Mouse (Mus musculus) effector memory CD4-positive, alpha-beta T cell, adult 5 months (primary cell): Measurements from ENCODE around the gene Cavin1. TPM values are rescaled to one million over a fixed set of nuclear protein-coding genes. Genes with fewer than 3 reads are reported as not detected.

Experiments used
- polyA plus RNA-seq: library from polyadenylated mRNA; unstranded; fragments of 100-300 nt; shearing (Covaris generic); gene quantifications from one replicate; pipeline ENCODE4 v1.2.1, GENCODE M21; 2017

The Cavin1 gene
- polyA plus RNA-seq = not detected

DNA sequence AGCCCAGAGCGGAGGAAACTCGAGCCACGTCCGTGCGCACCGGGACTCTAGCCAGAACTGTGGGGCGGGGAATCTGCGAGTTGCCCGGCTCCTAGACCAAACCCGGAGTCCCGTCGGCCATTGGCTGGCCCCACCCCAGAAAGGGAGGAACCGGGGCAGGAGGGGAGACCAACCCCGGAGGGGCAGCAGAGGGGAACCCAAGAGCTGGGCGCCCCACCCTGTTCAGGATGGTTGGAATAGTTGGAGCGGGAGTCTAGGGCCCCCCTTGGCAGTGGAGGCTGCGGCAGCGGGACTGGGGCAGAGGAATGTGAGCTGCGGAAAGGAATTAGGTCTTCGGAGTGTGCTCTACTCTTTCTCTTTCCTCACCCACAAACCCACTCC is at the start of gene Cavin1:
Gene Cavin1 (minus strand): TSS at position 331 of the 381 bp plus-strand sequence.

DNA sequence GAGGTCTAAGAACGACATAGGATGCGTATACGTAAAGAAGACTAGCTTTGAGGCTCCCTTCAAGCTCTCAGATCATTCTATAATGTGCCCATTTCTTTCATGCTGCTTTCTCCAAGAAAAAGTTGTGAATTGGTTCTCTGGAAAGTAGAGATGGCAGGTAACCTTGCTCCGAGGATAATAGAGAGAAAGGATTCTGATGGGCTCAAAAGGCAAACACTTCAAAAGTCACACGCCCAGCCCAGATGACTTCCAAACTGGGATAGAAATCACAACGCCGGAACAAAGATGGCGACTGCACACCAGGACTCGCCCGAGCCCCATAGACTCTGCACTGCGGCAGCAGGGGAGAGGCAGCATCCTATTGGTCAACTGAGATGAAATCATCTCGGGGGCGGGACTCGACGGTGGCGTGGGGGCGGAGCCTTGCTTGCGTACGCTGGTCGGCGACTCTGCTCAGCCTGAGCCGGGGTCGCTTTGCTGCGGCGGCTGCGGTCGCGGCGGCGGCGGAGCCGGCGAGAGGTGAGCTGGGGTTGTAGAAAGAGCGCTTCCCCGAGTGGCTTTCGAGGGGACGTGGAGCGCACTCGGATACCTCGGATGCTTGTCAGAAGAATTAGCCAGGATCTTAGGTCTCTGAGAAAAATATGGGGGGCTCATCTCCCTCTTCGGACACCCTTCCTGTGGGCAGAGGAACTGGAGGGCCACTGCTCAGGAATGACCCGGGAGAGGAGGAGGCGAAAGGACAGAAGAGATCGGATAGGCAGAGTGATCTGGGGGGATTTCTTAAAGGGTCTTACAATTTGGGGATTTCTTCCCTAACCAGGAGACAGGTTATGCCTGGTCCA is 38.6 kb upstream of the Cavin1 start, which contains the start of gene Atp6v0a1:
Gene Atp6v0a1 (plus strand): TSS at position 407 of the 842 bp plus-strand sequence.

DNA sequence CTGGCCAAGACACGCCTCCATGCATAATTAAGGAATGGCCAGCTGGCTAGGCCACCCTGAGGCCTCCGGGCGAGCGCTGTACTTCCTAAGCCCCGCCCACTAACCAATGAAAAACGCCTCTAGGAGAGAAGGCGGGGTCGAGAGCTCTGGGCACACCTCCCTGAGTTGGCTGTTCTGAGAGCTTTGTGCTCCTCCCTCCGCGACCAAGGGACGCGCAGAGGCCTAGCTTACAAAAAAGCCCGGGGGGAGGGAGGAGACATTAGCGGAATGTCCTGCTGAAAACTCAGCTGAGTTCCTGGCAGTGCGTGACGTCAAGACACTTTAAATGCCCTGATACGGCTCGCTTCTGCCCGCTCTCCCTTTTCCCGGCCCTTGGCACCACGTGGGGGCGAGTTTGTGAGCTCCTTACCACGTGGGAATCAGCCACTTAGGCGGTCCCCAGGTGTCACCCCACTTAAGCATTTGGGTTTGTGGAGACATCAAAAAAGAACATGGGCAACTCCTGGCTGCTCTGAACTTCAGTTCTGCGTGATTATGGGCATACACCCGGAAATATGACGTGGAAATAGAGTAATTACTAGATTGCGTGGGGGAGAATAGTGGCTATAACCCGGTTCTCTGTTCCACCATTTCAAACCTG is 31.1 kb downstream of the Cavin1 start, which contains the start of gene Stat3:
Gene Stat3 (minus strand): TSS at position 29 of the 640 bp plus-strand sequence.

Other genes starting within 250 kb of the Cavin1 start
- gene Rab5c, start 232.7 kb downstream of the Cavin1 start, polyA plus RNA-seq = 39.9 TPM
- not detected for gene Kcnh4, start 210.9 kb downstream of the Cavin1 start, polyA plus RNA-seq
- gene Hcrt, start 208.0 kb downstream of the Cavin1 start, polyA plus RNA-seq = not detected
- 2.7 TPM for gene Ghdc, start 199.9 kb downstream of the Cavin1 start, polyA plus RNA-seq
- 293 TPM for gene Stat5b, start 120.2 kb downstream of the Cavin1 start, polyA plus RNA-seq
- gene Stat5a, start 111.5 kb downstream of the Cavin1 start, polyA plus RNA-seq = 161 TPM
- 338 TPM for gene Stat3, start 31.3 kb downstream of the Cavin1 start, polyA plus RNA-seq
- 1.00 TPM for gene Atp6v0a1, start 38.6 kb upstream of the Cavin1 start, polyA plus RNA-seq
- 7.1 TPM for gene Naglu, start 99.1 kb upstream of the Cavin1 start, polyA plus RNA-seq
- not detected for gene Hsd17b1, start 107.5 kb upstream of the Cavin1 start, polyA plus RNA-seq
- 7.8 TPM for gene Coasy, start 111.7 kb upstream of the Cavin1 start, polyA plus RNA-seq
- 56.1 TPM for gene Mlx, start 116.4 kb upstream of the Cavin1 start, polyA plus RNA-seq
- gene Psmc3ip, start 124.5 kb upstream of the Cavin1 start, polyA plus RNA-seq = 4.1 TPM
- gene Retreg3, start 149.0 kb upstream of the Cavin1 start, polyA plus RNA-seq = 58.4 TPM
- 12.5 TPM for gene Tubg1, start 149.1 kb upstream of the Cavin1 start, polyA plus RNA-seq
- 1.1 TPM for gene Tubg2, start 185.0 kb upstream of the Cavin1 start, polyA plus RNA-seq
- 0.21 TPM for gene Cntnap1, start 199.6 kb upstream of the Cavin1 start, polyA plus RNA-seq
- gene Plekhh3, start 200.5 kb upstream of the Cavin1 start, polyA plus RNA-seq = 0.15 TPM
- 0.94 TPM for gene Ccr10, start 204.6 kb upstream of the Cavin1 start, polyA plus RNA-seq